Mouse (Mus musculus) CH12.LX (cell line): Measurements from ENCODE around the gene Tns3. TPM values are rescaled to one million over a fixed set of nuclear protein-coding genes. Genes with fewer than 3 reads are reported as not detected.

Experiments
- DNase-seq: peaks from one replicate; pipeline ENCODE4 v3.0.0-alpha.2; 2013; ENCODE audit errors: extremely low read depth
- H3K27ac ChIP-seq: 2 replicates; pipeline ENCODE4 v1.5.1; 2012; ENCODE audit warnings: low read depth, mild to moderate bottlenecking, control low read depth, moderate library complexity; ENCODE audit not compliant: insufficient read depth
- H3K27me3 ChIP-seq: replicated peaks from 2 replicates; pipeline ENCODE3; 2012; ENCODE audit warnings: inconsistent platforms
- H3K36me3 ChIP-seq, 2 experiments: replicated peaks in 1 of 2; 2 replicates each; pipeline versions ENCODE3 to v1.6.1; 2012; ENCODE audit warnings: inconsistent platforms in 1 of 2, low read length in 1 of 2, mild to moderate bottlenecking in 1 of 2, mixed read lengths in 1 of 2, moderate library complexity in 1 of 2; ENCODE audit not compliant: control insufficient read depth in 1 of 2, insufficient read depth in 1 of 2
- H3K4me1 ChIP-seq, 2 experiments: 2 replicates each; pipeline ENCODE4 v1.6.1; 2012; ENCODE audit warnings: inconsistent platforms in 1 of 2, moderate library complexity in 1 of 2; ENCODE audit not compliant: insufficient read depth in 2 of 2, control insufficient read depth in 1 of 2
- H3K4me2 ChIP-seq: 2 replicates; pipeline ENCODE4 v1.6.1; 2012; ENCODE audit warnings: low read depth, mild to moderate bottlenecking, control low read depth; ENCODE audit not compliant: poor library complexity, insufficient read depth, severe bottlenecking
- H3K4me3 ChIP-seq, 3 experiments: fragments of 150-350 bp in 1 of 3; sonication (generic) in 1 of 3; replicated peaks in 1 of 3; 2 replicates each; pipeline versions ENCODE3 to v1.5.1; 2011 to 2012; ENCODE audit warnings: low read depth in 2 of 3, low read length in 2 of 3, mild to moderate bottlenecking in 2 of 3, moderate library complexity in 2 of 3, control low read depth in 1 of 3, improper control_type of control experiment in 1 of 3, inconsistent platforms in 1 of 3, mixed read lengths in 1 of 3; ENCODE audit not compliant: poor library complexity in 1 of 3
- H3K79me2 ChIP-seq: replicated peaks from 2 replicates; pipeline ENCODE4 v1.6.1; 2012; ENCODE audit warnings: mild to moderate bottlenecking, moderate library complexity; ENCODE audit not compliant: control insufficient read depth, poor library complexity, insufficient read depth, severe bottlenecking; ENCODE audit errors: extremely low read depth
- H3K9ac ChIP-seq: 2 replicates; pipeline ENCODE4 v1.6.1; 2012; ENCODE audit warnings: low read depth, mild to moderate bottlenecking, control low read depth, moderate library complexity; ENCODE audit not compliant: insufficient read depth
- H3K9me3 ChIP-seq: replicated peaks from 2 replicates; pipeline ENCODE3; 2012; ENCODE audit warnings: low read length, inconsistent platforms, mixed read lengths
- BHLHE40 ChIP-seq: IDR thresholded peaks from 2 replicates; pipeline ENCODE4 v1.6.1; 2011; ENCODE audit warnings: mild to moderate bottlenecking, low read depth, low read length, improper control_type of control experiment
- CHD1 ChIP-seq: IDR thresholded peaks from 2 replicates; pipeline ENCODE4 v1.6.1; 2012; ENCODE audit warnings: low read depth, low read length, improper control_type of control experiment, inconsistent platforms
- CTCF ChIP-seq, 2 experiments: IDR thresholded peaks in 1 of 2; conservative IDR thresholded peaks in 1 of 2; 2 replicates each; pipeline ENCODE4 v1.5.1; 2011 to 2012; ENCODE audit warnings: low read depth in 2 of 2, low read length in 2 of 2, improper control_type of control experiment in 1 of 2, inconsistent platforms in 1 of 2, mild to moderate bottlenecking in 1 of 2, moderate library complexity in 1 of 2
- E2F4 ChIP-seq: IDR thresholded peaks from 2 replicates; pipeline ENCODE4 v1.6.1; 2011; ENCODE audit warnings: low read depth, low read length, improper control_type of control experiment; ENCODE audit not compliant: insufficient replicate concordance
- GABPA ChIP-seq: IDR thresholded peaks from 2 replicates; pipeline ENCODE4 v1.6.1; 2012; ENCODE audit warnings: low read depth, low read length, improper control_type of control experiment, inconsistent platforms; ENCODE audit not compliant: insufficient replicate concordance
- MAX ChIP-seq: IDR thresholded peaks from 2 replicates; pipeline ENCODE4 v1.6.1; 2011; ENCODE audit warnings: low read length, improper control_type of control experiment
- MAZ ChIP-seq: IDR thresholded peaks from 2 replicates; pipeline ENCODE4 v1.6.1; 2012; ENCODE audit warnings: low read depth, mild to moderate bottlenecking, inconsistent platforms, low read length, improper control_type of control experiment, moderate library complexity
- MEF2A ChIP-seq: IDR thresholded peaks from 2 replicates; pipeline ENCODE4 v1.6.1; 2014; ENCODE audit warnings: low read depth, mild to moderate bottlenecking, inconsistent platforms, low read length, improper control_type of control experiment, borderline replicate concordance
- NELFE ChIP-seq: IDR thresholded peaks from 2 replicates; pipeline ENCODE4 v1.6.1; 2011; ENCODE audit warnings: low read depth, low read length, improper control_type of control experiment
- PAX5 ChIP-seq: IDR thresholded peaks from 2 replicates; pipeline ENCODE4 v1.6.1; 2012; ENCODE audit warnings: low read length, inconsistent platforms, mixed read lengths
- POLR2A ChIP-seq: IDR thresholded peaks from 2 replicates; pipeline ENCODE4 v1.6.1; 2011; ENCODE audit warnings: low read depth, mild to moderate bottlenecking, improper control_type of control experiment, low read length
- RAD21 ChIP-seq: IDR thresholded peaks from 2 replicates; pipeline ENCODE4 v1.6.1; 2011; ENCODE audit warnings: low read depth, mild to moderate bottlenecking, low read length, improper control_type of control experiment, moderate library complexity
- RCOR1 ChIP-seq: conservative IDR thresholded peaks from 2 replicates; pipeline ENCODE4 v1.6.1; 2012; ENCODE audit warnings: low read depth, mild to moderate bottlenecking, inconsistent platforms, low read length, improper control_type of control experiment
- SIN3A ChIP-seq: IDR thresholded peaks from 2 replicates; pipeline ENCODE4 v1.6.1; 2012; ENCODE audit warnings: low read length, improper control_type of control experiment, inconsistent platforms
- USF1 ChIP-seq: IDR thresholded peaks from 2 replicates; pipeline ENCODE4 v1.6.1; 2014; ENCODE audit warnings: low read depth, mild to moderate bottlenecking, inconsistent platforms, low read length, improper control_type of control experiment
- ZNF384 ChIP-seq: IDR thresholded peaks from 2 replicates; pipeline ENCODE4 v1.6.1; 2012; ENCODE audit warnings: low read depth, low read length, improper control_type of control experiment, inconsistent platforms
- dilution Hi-C: fragments of 300-500 bp; cut with MboI; formaldehyde crosslinking; loops from 2 replicates; pipeline ENCODE4 v1.14.3; 2020; ENCODE audit warnings: low sequenced_read_pairs; ENCODE audit not compliant: extremely low pct_unique_long_range_greater_than_20kb, extremely low pct_ligation_motif_present
- in situ Hi-C: fragments of 300-500 bp; cut with MboI; formaldehyde crosslinking; loops from 3 replicates; pipeline ENCODE4 v1.14.3; 2019; ENCODE audit warnings: low sequenced_read_pairs, low pct_ligation_motif_present, low pct_unique_long_range_greater_than_20kb, mixed read lengths
- polyA plus RNA-seq: library from polyadenylated mRNA; unstranded; fragments of >175 nt; gene quantifications from 2 replicates; pipeline ENCODE4 v1.2.1, GENCODE M21; 2012; ENCODE audit warnings: low read depth; ENCODE audit not compliant: insufficient read length
- total RNA-seq, 2 experiments: library from RNA; depleted of rRNA; stranded (reverse); fragments of 300-350 nt in 1 of 2; fragments of >200 nt in 1 of 2; gene quantifications; 2 replicates each; pipeline ENCODE4 v1.2.3; 2012 to 2014

Tns3 gene
- total and polyA plus RNA-seq, 3 experiments, result 0.03 to 1.3 (median 0.33) TPM

- Histone ChIP-seq H3K27me3 (no peaks in the 10 kb centered on the region), H3K9me3 (peaks cover 2% of the 10 kb centered on the region), H3K79me2 (no peaks in the 10 kb centered on the region), H3K4me1 (peaks cover 0 to 17% of the 10 kb centered on the region in 2 experiments; a peak in 2 of 4 replicates), H3K4me3 (no peak overlapping the region), H3K4me2 (no peak overlapping the region), H3K27ac (no peak overlapping the region), H3K9ac (no peak overlapping the region), H3K36me3 (no peaks in the 10 kb centered on the region)
- dilution Hi-C loops, result no loop called here
- in situ Hi-C loops, result no loop called here
- no peak for DNase-seq
- no peak for TF ChIP-seq MAX
- no peak for TF ChIP-seq SIN3A
- no peak for TF ChIP-seq MEF2A
- no peak for TF ChIP-seq NELFE
- TF ChIP-seq ZNF384, result no peak
- TF ChIP-seq, all 38 proteins: peak for 0
Measured at GRCm38 (mm10) chr11:8625915-8626604, 38.3 kb downstream of the Tns3 start.

GRCm38 (mm10) chr11:8625451-8625850, 38.9 kb downstream of the Tns3 start:
- no peaks in the 10 kb centered on the region for H3K79me2 ChIP-seq
- in situ Hi-C loops, result no loop called here
- H3K4me3 ChIP-seq, result no peak overlapping the region
- peaks cover 2% of the 10 kb centered on the region for H3K9me3 ChIP-seq
- no peaks in the 10 kb centered on the region for H3K36me3 ChIP-seq
- no peak overlapping the region for H3K9ac ChIP-seq
- no peak overlapping the region for H3K27ac ChIP-seq
- DNase-seq, result no peak
- no peak for TF ChIP-seq MAZ
- no peak for TF ChIP-seq CTCF (conservative IDR thresholded peaks at IDR 0.05 in 1 of 2, IDR thresholded peaks at IDR 0.05 in 1 of 2; ENCODE audit: low read depth in 2 of 2, low read length in 2 of 2)
- no peak for TF ChIP-seq E2F4
- TF ChIP-seq RAD21, result no peak
- no peak for TF ChIP-seq POLR2A
- no peak for TF ChIP-seq USF1
- no peak for TF ChIP-seq CHD1
- no peak for TF ChIP-seq BHLHE40
- TF ChIP-seq GABPA, result no peak
- TF ChIP-seq NELFE, result no peak
- TF ChIP-seq ZNF384, result no peak
- no peak for TF ChIP-seq RCOR1
- no peak for TF ChIP-seq PAX5
- dilution Hi-C loops, result no loop called here
- peaks cover 0 to 17% of the 10 kb centered on the region in 2 experiments; a peak in 2 of 4 replicates for H3K4me1 ChIP-seq
- no peak overlapping the region for H3K4me2 ChIP-seq
- no peaks in the 10 kb centered on the region for H3K27me3 ChIP-seq
